Mouse (Mus musculus) limb, embryonic 15.5 days (tissue): ENCODE data around the gene Prkar1a. TPM values are rescaled to one million over a fixed set of nuclear protein-coding genes. Genes with fewer than 3 reads are reported as not detected.

Experiments
- ATAC-seq: fragments of 200-750 bp; cut with Nextera tagmentation; 2 replicates; pipeline ENCODE4 v1.8.0; 2017; ENCODE audit warnings: low read depth, moderate TSS enrichment; ENCODE audit not compliant: insufficient number of reproducible peaks, low FRiP score, low TSS enrichment
- H3K27ac ChIP-seq: fragments of 300-500 bp; sonication (generic); 2 replicates; pipeline ENCODE4 v1.5.1; 2015; ENCODE audit warnings: moderate library complexity, mild to moderate bottlenecking, inconsistent platforms
- H3K27me3 ChIP-seq: fragments of 300-500 bp; sonication (generic); 2 replicates; pipeline ENCODE4 v1.6.1; 2015; ENCODE audit warnings: inconsistent platforms
- H3K36me3 ChIP-seq: fragments of 300-500 bp; sonication (generic); 2 replicates; pipeline ENCODE4 v1.6.1; 2015; ENCODE audit warnings: inconsistent platforms
- H3K4me1 ChIP-seq: fragments of 300-500 bp; sonication (generic); 2 replicates; pipeline ENCODE4 v1.6.1; 2015; ENCODE audit warnings: inconsistent platforms
- H3K4me2 ChIP-seq: fragments of 300-500 bp; sonication (generic); 2 replicates; pipeline ENCODE4 v1.6.1; 2015; ENCODE audit warnings: mild to moderate bottlenecking, inconsistent platforms
- H3K4me3 ChIP-seq: fragments of 300-500 bp; sonication (generic); 2 replicates; pipeline ENCODE4 v1.5.1; 2015; ENCODE audit warnings: mild to moderate bottlenecking, inconsistent platforms
- H3K9ac ChIP-seq: fragments of 300-500 bp; sonication (generic); 2 replicates; pipeline ENCODE4 v1.6.1; 2015; ENCODE audit warnings: inconsistent platforms
- H3K9me3 ChIP-seq: fragments of 300-500 bp; sonication (generic); 2 replicates; pipeline ENCODE4 v1.6.1; 2016; ENCODE audit warnings: inconsistent platforms
- WGBS: fragments of 180-500 bp; shearing (Covaris S2); methylation state at CpG from one replicate; pipeline ENCODE4 v1.1.7; 2015; 5-methylcytosine and 5-hydroxymethylcytosine counted together
- polyA plus RNA-seq: library from polyadenylated mRNA; unstranded; fragments of >200 nt; fragmentation: Nextera tagmentation; extraction: Ambion mirVana; gene quantifications from 2 replicates; pipeline ENCODE4 v1.2.1, GENCODE M21; 2015

Gene Prkar1a
- polyA plus RNA-seq, 1 experiment from 2014 or later = 309 TPM

- no peak overlapping the region for H3K4me3 ChIP-seq
- H3K27ac ChIP-seq = no peak overlapping the region
- H3K4me2 ChIP-seq = no peak overlapping the region
- WGBS = 69% methylated on average over 6 of the region's 6 CpGs
- H3K9me3 ChIP-seq = no peaks in the 10 kb centered on the region
- peaks cover 6% of the 10 kb centered on the region for H3K4me1 ChIP-seq
- H3K27me3 ChIP-seq = no peaks in the 10 kb centered on the region
- no peak for ATAC-seq
- no peaks in the 10 kb centered on the region for H3K36me3 ChIP-seq
- H3K9ac ChIP-seq = no peak overlapping the region
These were observed 28.8 kb upstream of the Prkar1a start for GRCm38 (mm10) chr11:109620356-109620755.

DNA sequence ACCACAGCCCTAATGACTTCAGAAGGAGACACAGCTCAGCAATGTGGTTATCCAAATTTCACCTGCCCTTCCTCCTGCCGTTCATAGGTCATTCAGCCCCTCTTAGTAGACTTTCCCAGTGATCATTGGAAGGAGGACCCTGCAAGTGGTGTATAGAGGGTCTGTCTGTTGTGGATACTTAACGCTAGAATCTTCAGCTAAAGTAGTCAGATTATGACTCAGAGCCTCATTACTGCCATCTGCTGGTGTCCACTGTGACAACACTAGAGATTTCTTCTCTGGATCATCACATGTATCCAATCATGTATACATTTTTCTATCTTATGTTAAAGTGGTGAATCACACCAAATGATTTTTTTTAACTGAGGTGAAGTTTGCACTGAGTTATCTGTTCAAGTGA lies 28.0 kb upstream of the Prkar1a start:
- Histone ChIP-seq H3K4me3 (no peak overlapping the region), H3K27me3 (no peaks in the 10 kb centered on the region), H3K4me1 (peaks cover 6% of the 10 kb centered on the region), H3K9ac (no peak overlapping the region), H3K36me3 (no peaks in the 10 kb centered on the region), H3K27ac (no peak overlapping the region), H3K4me2 (no peak overlapping the region), H3K9me3 (no peaks in the 10 kb centered on the region)
- WGBS = 17% methylated on average over 2 of the region's 2 CpGs
- no peak for ATAC-seq

DNA sequence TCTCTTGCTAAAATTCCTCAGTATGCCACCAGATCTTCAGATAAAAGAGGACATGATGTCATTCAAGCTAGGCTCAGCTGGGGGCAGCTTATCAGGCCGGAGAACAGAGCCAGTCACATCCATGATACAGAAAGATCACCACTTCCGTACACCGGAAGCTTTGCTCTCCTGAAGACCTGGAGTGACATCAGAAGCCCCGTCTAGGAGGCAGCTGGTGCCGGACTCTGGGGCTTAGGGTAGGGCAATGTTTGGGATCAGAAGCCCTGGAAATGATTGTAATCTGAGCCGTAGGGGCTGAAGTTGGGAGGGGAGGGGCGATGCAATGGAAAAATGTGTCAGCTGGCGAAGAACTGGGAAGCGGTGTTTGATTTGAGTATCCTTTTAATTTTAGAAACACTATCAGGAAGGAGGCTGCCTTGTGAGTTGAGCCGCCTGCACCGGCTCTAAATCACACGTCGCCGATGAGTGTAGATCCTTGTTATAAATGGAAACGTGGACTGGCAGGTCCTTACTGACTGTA lies 26.6 kb upstream of the Prkar1a start:
- WGBS = 12% methylated on average over 15 of the region's 15 CpGs
- H3K9me3 ChIP-seq = no peaks in the 10 kb centered on the region
- H3K4me2 ChIP-seq = peak overlapping the region; percentile 36
- 0 out of 2 replicates have a peak overlapping the region, but pooled peaks have one; percentile 3 for H3K4me3 ChIP-seq
- H3K4me1 ChIP-seq = peaks cover 6% of the 10 kb centered on the region
- 0 out of 2 replicates have a peak, but pooled peaks have one; percentile 35 for ATAC-seq
- H3K27ac ChIP-seq = no peak overlapping the region
- H3K9ac ChIP-seq = 0 out of 2 replicates have a peak overlapping the region, but pooled peaks have one; percentile 2
- H3K36me3 ChIP-seq = no peaks in the 10 kb centered on the region
- H3K27me3 ChIP-seq = no peaks in the 10 kb centered on the region

DNA sequence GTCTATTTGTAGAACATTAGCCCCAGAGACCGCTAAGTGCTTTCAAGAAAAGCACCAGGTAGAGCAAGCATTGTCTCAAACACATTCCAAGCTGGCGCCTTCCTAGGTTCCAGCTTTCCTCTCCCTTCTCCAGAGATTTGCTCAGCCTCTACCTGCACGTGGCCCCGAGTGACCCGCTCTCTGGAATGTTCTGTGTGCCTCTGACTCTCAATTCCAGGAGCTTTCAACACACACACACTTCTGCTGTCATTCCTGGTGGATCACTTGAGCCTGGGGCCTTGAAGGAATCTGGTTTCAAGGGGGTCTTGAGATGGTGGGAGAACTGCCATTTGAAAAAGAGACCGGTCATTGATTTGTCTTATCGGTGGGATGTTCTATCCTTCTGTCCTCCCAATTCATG lies 26.0 kb upstream of the Prkar1a start:
- Histone ChIP-seq H3K4me1 (peaks cover 6% of the 10 kb centered on the region), H3K27me3 (no peaks in the 10 kb centered on the region), H3K9ac (no peak overlapping the region), H3K36me3 (no peaks in the 10 kb centered on the region), H3K27ac (no peak overlapping the region), H3K9me3 (no peaks in the 10 kb centered on the region), H3K4me3 (no peak overlapping the region), H3K4me2 (no peak overlapping the region)
- no peak for ATAC-seq
- 76% methylated on average over 7 of the region's 7 CpGs for WGBS

GRCm38 (mm10) chr11:109627648-109628047 lies 21.6 kb upstream of the Prkar1a start:
- Histone ChIP-seq H3K27me3 (no peaks in the 10 kb centered on the region), H3K4me1 (peaks cover 2% of the 10 kb centered on the region; the same call in 1 of the 2 replicates), H3K9me3 (no peaks in the 10 kb centered on the region), H3K9ac (no peak overlapping the region), H3K36me3 (no peaks in the 10 kb centered on the region), H3K27ac (no peak overlapping the region), H3K4me3 (no peak overlapping the region), H3K4me2 (no peak overlapping the region)
- ATAC-seq = no peak
- 89% methylated on average over 4 of the region's 4 CpGs for WGBS

DNA sequence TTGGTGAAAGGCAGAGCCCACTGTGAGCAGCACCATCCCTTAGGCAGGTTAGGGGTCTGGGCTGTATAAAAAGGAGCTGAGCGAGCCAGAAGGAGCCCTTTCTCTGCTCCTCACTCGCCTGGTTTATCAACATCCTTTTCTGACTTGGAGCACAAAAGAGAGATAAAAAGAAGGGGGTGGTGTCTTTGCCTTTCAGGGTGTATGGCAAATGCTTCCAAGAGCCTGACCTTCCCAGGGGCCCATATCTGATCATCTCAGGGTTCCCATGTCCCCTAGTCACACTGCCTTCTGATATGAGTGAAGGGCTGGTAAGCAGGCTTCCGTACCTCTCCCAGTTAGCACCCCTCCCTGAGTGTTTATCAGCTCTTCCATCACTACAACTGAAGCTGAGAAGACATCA lies 21.1 kb upstream of the Prkar1a start:
- 84% methylated on average over 3 of the region's 3 CpGs for WGBS
- H3K9me3 ChIP-seq = no peaks in the 10 kb centered on the region
- H3K4me3 ChIP-seq = no peak overlapping the region
- no peaks in the 10 kb centered on the region for H3K36me3 ChIP-seq
- no peaks in the 10 kb centered on the region for H3K27me3 ChIP-seq
- ATAC-seq = no peak
- no peak overlapping the region for H3K27ac ChIP-seq
- no peak overlapping the region for H3K4me2 ChIP-seq
- H3K4me1 ChIP-seq = no peaks in the 10 kb centered on the region
- no peak overlapping the region for H3K9ac ChIP-seq

GRCm38 (mm10) chr11:109629021-109629521 lies 20.1 kb upstream of the Prkar1a start:
- H3K36me3 ChIP-seq = no peaks in the 10 kb centered on the region
- ATAC-seq = no peak
- no peaks in the 10 kb centered on the region for H3K9me3 ChIP-seq
- H3K27ac ChIP-seq = no peak overlapping the region
- WGBS = 37% methylated on average over 10 of the region's 10 CpGs
- no peaks in the 10 kb centered on the region for H3K4me1 ChIP-seq
- H3K9ac ChIP-seq = no peak overlapping the region
- no peaks in the 10 kb centered on the region for H3K27me3 ChIP-seq
- no peak overlapping the region for H3K4me2 ChIP-seq
- H3K4me3 ChIP-seq = no peak overlapping the region

DNA sequence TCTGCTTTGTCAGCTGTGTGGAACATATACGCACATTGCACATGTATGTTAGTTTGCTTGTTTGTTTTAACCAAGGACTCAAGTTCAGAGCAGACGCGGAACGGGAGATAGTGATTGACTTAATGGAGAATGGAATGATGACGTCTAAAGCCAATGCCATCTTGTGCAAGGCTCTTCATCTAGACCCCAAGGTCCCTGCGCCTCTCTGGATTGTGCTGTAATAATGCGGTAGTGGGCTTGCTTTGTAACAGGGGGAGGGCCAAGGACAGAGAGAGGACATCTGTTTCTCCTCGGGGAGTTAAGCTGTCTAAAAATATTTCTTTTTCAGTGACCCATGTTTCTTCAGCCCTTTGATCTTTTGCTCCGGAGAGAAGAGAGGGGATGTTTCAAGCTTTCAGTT lies 14.3 kb upstream of the Prkar1a start:
- H3K27me3 ChIP-seq = no peaks in the 10 kb centered on the region
- no peak overlapping the region for H3K4me2 ChIP-seq
- H3K9me3 ChIP-seq = no peaks in the 10 kb centered on the region
- no peak overlapping the region for H3K27ac ChIP-seq
- H3K4me3 ChIP-seq = no peak overlapping the region
- H3K4me1 ChIP-seq = no peaks in the 10 kb centered on the region
- H3K36me3 ChIP-seq = no peaks in the 10 kb centered on the region
- H3K9ac ChIP-seq = no peak overlapping the region
- WGBS = 78% methylated on average over 9 of the region's 9 CpGs
- no peak for ATAC-seq

DNA sequence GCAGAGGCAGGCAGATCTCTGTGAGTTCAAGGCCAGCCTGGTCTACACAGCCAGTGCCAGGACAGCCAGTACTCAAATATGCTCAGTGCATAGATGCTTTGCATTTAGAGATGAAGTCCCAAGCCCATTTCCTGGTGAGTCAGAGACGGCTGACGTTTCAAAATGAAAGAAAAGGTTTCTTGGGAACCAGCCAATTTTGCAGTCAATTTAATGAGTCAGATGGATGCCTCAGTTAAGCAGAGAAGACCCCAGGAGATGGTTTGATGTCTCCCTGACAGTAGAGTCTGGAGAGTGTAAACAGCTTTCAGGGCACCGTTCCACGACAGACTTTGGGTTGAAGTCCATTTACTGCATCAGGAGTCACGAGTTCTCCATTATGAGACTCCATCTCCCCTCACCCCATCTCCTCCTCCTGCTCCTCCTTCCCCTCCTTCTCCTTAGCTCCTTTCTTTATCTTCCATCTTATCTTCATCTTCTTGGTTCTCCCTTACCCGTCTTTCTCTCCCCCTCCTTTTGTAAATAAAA lies 13.3 kb upstream of the Prkar1a start:
- no peaks in the 10 kb centered on the region for H3K36me3 ChIP-seq
- no peak overlapping the region for H3K4me2 ChIP-seq
- no peak overlapping the region for H3K4me3 ChIP-seq
- H3K27me3 ChIP-seq = no peaks in the 10 kb centered on the region
- no peak overlapping the region for H3K27ac ChIP-seq
- no peaks in the 10 kb centered on the region for H3K9me3 ChIP-seq
- 65% methylated on average over 6 of the region's 6 CpGs for WGBS
- no peak overlapping the region for H3K9ac ChIP-seq
- H3K4me1 ChIP-seq = no peaks in the 10 kb centered on the region
- no peak for ATAC-seq

DNA sequence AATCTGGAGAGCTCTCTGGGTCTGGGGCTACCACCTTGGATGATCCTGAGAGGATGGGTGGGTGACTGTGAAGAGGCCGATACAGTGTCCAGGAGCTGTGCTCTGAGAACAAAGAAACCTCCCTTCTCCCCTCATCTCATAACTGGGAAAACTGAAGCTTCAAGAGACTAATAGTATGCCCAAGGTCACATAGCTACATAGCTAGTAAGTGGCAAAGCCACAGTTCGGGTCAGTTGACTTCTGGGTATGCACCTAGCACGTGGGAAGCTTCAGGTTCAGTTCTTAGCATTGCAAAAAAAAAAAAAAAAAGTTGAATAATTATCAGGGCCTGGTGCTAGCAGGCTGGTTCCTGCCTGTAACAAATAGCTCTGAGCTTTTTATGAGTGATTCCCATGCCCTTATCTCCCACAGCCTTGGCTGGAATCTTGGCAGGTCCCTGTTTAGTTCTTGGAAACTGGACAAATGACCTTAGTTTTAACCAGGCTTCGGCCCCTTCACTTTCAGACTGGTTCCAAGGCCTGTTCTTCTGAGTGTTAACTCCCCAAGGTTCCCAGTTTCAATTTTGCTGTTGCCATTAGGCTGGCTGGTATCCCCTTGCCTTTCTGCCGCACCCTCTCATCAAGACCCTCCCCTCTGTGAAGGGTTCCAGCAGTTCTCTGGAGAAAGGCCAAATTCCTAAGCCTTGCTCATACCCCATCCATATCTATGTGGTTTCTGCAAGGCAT lies 7.5 kb upstream of the Prkar1a start:
- no peaks in the 10 kb centered on the region for H3K27me3 ChIP-seq
- H3K27ac ChIP-seq = no peak overlapping the region
- ATAC-seq = no peak
- WGBS = 69% methylated on average over 5 of the region's 5 CpGs
- H3K4me3 ChIP-seq = no peak overlapping the region
- no peaks in the 10 kb centered on the region for H3K36me3 ChIP-seq
- H3K4me1 ChIP-seq = no peaks in the 10 kb centered on the region
- no peak overlapping the region for H3K9ac ChIP-seq
- H3K4me2 ChIP-seq = no peak overlapping the region
- no peaks in the 10 kb centered on the region for H3K9me3 ChIP-seq

DNA sequence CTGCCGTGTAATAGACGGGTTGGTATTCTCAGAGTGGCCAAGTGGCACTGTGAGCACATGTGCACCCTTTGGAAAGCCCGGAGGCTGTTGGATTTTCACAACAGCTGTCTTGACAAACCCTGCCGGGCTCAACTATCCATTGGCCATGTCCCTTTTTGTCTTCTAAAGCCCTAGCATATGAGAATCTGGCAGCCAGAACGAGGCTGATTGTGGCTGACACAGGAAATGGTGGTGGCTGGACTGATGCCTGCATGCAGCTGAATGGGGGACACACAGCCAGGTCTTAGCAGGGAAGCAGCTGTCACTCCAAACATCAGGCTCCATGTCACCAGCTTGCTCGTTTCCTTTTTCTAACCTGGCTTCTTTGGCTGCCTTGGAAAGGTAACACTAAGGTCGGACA lies 695 bp upstream of the Prkar1a start:
- no peak overlapping the region for H3K9ac ChIP-seq

GRCm38 (mm10) chr11:109649975-109650701 lies 933 bp downstream of the Prkar1a start:
- Histone ChIP-seq H3K9ac (peak overlapping the region; percentile 90), H3K27ac (peak overlapping the region; percentile 96; the same call in 1 of the 2 replicates), H3K4me3 (peak overlapping the region; percentile 86), H3K27me3 (no peaks in the 10 kb centered on the region), H3K36me3 (peaks cover 16% of the 10 kb centered on the region), H3K9me3 (no peaks in the 10 kb centered on the region), H3K4me2 (peak overlapping the region; percentile 89), H3K4me1 (peaks cover 33% of the 10 kb centered on the region)
- peak; percentile 80 for ATAC-seq
- 1% methylated on average over 31 of the region's 31 CpGs for WGBS

More for the DNA sequence above, 695 bp upstream of the Prkar1a start:
- H3K4me2 ChIP-seq = no peak overlapping the region
- H3K27me3 ChIP-seq = no peaks in the 10 kb centered on the region
- no peak overlapping the region for H3K4me3 ChIP-seq
- no peaks in the 10 kb centered on the region for H3K9me3 ChIP-seq
- no peak for ATAC-seq
- H3K36me3 ChIP-seq = peaks cover 3% of the 10 kb centered on the region; the same call in 1 of the 2 replicates
- peak overlapping the region; percentile 33; the same call in 1 of the 2 replicates for H3K27ac ChIP-seq
- peaks cover 30% of the 10 kb centered on the region for H3K4me1 ChIP-seq
- 39% methylated on average over 7 of the region's 7 CpGs for WGBS
